Mouse (Mus musculus): ENCODE data around the gene Gnptab. TPM values are rescaled to one million over a fixed set of nuclear protein-coding genes. Genes with fewer than 3 reads are reported as not detected.
"Not testable (repeated sequence)": the region's sequence is repeated elsewhere in the genome, so short reads cannot be mapped to it uniquely, and the experiment has no call there.

The Gnptab gene
- polyA plus RNA-seq, 1 experiment: 7.5 TPM

DNA sequence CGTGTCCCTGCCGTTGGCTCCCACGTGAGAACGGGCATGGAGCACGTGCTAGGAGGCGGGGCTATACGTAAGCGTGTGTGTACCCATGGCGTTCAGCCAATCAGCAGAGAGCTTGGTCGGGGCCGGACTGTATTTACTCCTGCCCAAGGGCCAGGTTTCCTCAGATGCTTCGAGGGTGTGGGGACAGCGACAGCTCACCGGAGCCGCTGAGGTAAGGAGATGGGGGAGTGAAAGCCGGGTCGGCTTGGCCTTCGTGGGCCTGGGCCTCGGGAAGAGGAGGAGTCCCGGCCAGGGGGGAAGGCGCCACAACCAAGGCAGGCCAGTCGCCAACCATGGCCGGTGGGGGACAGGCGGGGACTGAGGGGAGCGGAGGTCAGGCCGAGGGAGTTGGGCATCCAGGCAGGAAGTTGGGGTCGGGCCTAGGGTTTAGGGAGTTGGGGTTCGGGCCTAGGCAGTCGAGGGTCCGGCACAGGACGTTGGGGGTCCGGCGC lies 80.6 kb downstream of the Gnptab start, which contains the start of gene Sycp3:
Gene Sycp3, plus strand, starts transcription at position 68 of the 491 bp plus-strand sequence.
- TF ChIP-seq USF1 (IDR thresholded peaks at IDR 0.05; ENCODE audit: low read depth) (no peak), MYOD1 (IDR thresholded peaks at IDR 0.05; ENCODE audit: control insufficient read depth, insufficient read length, low read depth) (no peak), MYOG (IDR thresholded peaks at IDR 0.05; ENCODE audit: control insufficient read depth, extremely low read depth, insufficient read length) (no peak)
- H3ac ChIP-seq (ENCODE audit: control insufficient read depth, insufficient read length, low read depth): no peak within 1 kb of the TSS
- no peaks in the 10 kb centered on the region for H3K27me3 ChIP-seq (ENCODE audit: control insufficient read depth, insufficient read depth, insufficient read length)
- H3K36me3 ChIP-seq (ENCODE audit: control insufficient read depth, insufficient read depth): no peaks in the 10 kb centered on the region
- no peak within 1 kb of the TSS for H3K4me3 ChIP-seq (ENCODE audit: insufficient read depth, poor library complexity, severe bottlenecking)
- H3K79me3 ChIP-seq (ENCODE audit: low read depth): no peaks in the 10 kb centered on the region
- no peaks in the 10 kb centered on the region for H3K79me2 ChIP-seq (ENCODE audit: control insufficient read depth, insufficient read depth)

DNA sequence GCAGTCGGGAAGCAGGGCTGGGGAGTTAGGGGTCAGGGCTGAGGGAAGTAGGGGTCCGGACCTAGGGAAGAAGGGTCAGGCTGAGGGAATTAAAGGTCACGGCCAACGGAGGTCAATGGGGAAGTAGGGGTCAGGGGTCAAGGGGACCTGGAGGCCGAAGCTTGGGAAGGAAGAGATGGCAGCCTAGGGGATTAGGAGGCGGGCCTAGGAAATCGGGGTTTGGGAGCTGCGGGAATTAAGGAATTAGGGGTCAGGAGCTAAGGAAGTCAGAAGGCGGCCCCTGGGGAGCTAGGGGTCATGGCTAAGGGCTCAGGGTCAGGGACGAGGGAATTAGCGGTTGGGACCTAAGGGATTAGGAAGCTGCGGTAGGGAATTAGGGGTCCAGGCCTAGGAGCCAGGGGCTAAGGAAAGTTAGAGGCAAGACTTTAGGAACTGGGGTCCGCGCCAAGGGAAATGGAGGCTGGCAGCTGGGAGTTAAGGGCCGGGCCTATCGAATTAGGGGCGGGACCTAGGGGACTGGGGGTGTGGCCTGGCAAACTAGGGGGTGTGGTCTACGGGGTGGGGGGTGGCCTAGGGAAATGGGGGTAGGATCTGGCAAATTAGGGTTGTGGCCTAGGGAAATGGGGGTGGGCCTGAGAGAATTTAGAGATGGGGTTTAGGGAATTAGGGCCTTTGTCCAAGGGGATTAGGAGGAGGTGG lies 81.3 kb downstream of the Gnptab start:
- no peak overlapping the region for H3K4me3 ChIP-seq (ENCODE audit: insufficient read depth, poor library complexity, severe bottlenecking)
- no peaks in the 10 kb centered on the region for H3K27me3 ChIP-seq (ENCODE audit: control insufficient read depth, insufficient read depth, insufficient read length)
- TF ChIP-seq MYOD1 (IDR thresholded peaks at IDR 0.05; ENCODE audit: control insufficient read depth, insufficient read length, low read depth) (no peak), USF1 (IDR thresholded peaks at IDR 0.05; ENCODE audit: low read depth) (no peak), CEBPB (IDR thresholded peaks at IDR 0.05; ENCODE audit: low read depth) (no peak), CTCF (IDR thresholded peaks at IDR 0.05; ENCODE audit: control insufficient read depth, insufficient read depth, insufficient read length) (no peak), MYOG (IDR thresholded peaks at IDR 0.05; ENCODE audit: control insufficient read depth, extremely low read depth, insufficient read length) (no peak), FOSL1 (IDR thresholded peaks at IDR 0.05; ENCODE audit: insufficient read depth, low read length, poor library complexity, severe bottlenecking) (no peak), MAX (IDR thresholded peaks at IDR 0.05) (no peak)
- no peak overlapping the region for H3ac ChIP-seq (ENCODE audit: control insufficient read depth, insufficient read length, low read depth)
- no peaks in the 10 kb centered on the region for H3K79me3 ChIP-seq (ENCODE audit: low read depth)
- H3K36me3 ChIP-seq (ENCODE audit: control insufficient read depth, insufficient read depth): no peaks in the 10 kb centered on the region
- H3K79me2 ChIP-seq (ENCODE audit: control insufficient read depth, insufficient read depth): no peaks in the 10 kb centered on the region

- H3K79me3 ChIP-seq (ENCODE audit: low read depth); H3K79me2 ChIP-seq (ENCODE audit: control insufficient read depth, insufficient read depth); H3K36me3 ChIP-seq (ENCODE audit: control insufficient read depth, insufficient read depth); H3K4me3 ChIP-seq (ENCODE audit: insufficient read depth, poor library complexity, severe bottlenecking); H3K27me3 ChIP-seq (ENCODE audit: control insufficient read depth, insufficient read depth, insufficient read length); H3ac ChIP-seq (ENCODE audit: control insufficient read depth, insufficient read length, low read depth): not testable (repeated sequence)
Measured at GRCm38 (mm10) chr10:88482866-88483265, 103.9 kb downstream of the Gnptab start.

DNA sequence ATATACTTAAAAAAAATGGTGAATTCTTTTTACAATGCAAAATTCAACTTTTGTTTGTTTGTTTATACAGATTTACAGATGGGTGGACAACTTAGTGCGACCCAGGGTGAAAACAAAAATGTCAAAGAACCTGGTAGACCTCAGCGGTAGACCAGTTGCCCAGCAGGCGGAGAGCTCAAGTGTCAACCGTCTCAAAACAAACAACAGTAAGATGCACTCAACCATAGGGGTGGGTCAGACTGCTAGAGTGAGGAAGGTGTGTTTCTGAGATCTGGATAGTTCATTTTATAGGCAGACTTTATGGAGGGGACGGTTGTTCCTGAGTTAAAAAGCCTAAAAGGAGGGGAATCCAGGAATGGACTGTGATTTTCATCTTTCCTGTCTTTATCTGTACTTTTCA lies 109.7 kb downstream of the Gnptab start:
- H3ac ChIP-seq (ENCODE audit: control insufficient read depth, insufficient read length, low read depth): no peak overlapping the region
- TF ChIP-seq CEBPB (IDR thresholded peaks at IDR 0.05; ENCODE audit: low read depth): no peak
- TF ChIP-seq MYOG (IDR thresholded peaks at IDR 0.05; ENCODE audit: control insufficient read depth, extremely low read depth, insufficient read length): no peak
- no peak for TF ChIP-seq USF1 (IDR thresholded peaks at IDR 0.05; ENCODE audit: low read depth)
- no peak for TF ChIP-seq FOSL1 (IDR thresholded peaks at IDR 0.05; ENCODE audit: insufficient read depth, low read length, poor library complexity, severe bottlenecking)
- TF ChIP-seq MYOD1 (IDR thresholded peaks at IDR 0.05; ENCODE audit: control insufficient read depth, insufficient read length, low read depth): no peak
- no peak for TF ChIP-seq CTCF (IDR thresholded peaks at IDR 0.05; ENCODE audit: control insufficient read depth, insufficient read depth, insufficient read length)
- TF ChIP-seq MAX (IDR thresholded peaks at IDR 0.05): no peak
- no peaks in the 10 kb centered on the region for H3K79me2 ChIP-seq (ENCODE audit: control insufficient read depth, insufficient read depth)
- no peaks in the 10 kb centered on the region for H3K79me3 ChIP-seq (ENCODE audit: low read depth)
- no peak overlapping the region for H3K4me3 ChIP-seq (ENCODE audit: insufficient read depth, poor library complexity, severe bottlenecking)
- no peaks in the 10 kb centered on the region for H3K27me3 ChIP-seq (ENCODE audit: control insufficient read depth, insufficient read depth, insufficient read length)
- H3K36me3 ChIP-seq (ENCODE audit: control insufficient read depth, insufficient read depth): no peaks in the 10 kb centered on the region

DNA sequence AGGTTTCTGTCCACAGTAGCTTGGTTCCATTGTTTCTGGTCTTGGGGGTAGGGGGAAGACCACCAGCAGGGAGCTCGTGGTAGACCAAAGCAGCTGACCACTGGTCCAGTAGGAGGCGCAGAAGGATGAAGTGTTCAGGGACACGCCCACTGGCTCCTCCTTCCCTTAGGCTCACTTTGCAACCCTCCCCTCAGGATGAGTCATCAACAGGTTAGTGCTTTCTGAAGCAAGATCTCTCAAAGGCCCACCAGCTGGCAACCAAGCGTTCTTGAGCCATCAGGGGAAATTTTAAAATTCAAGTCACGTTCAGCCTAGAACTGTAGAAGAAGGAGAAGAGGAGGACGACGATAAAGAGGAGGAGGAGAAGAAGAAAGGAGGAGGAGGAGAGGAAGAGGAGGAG lies 112.7 kb downstream of the Gnptab start:
- no peaks in the 10 kb centered on the region for H3K27me3 ChIP-seq (ENCODE audit: control insufficient read depth, insufficient read depth, insufficient read length)
- no peaks in the 10 kb centered on the region for H3K36me3 ChIP-seq (ENCODE audit: control insufficient read depth, insufficient read depth)
- no peak overlapping the region for H3ac ChIP-seq (ENCODE audit: control insufficient read depth, insufficient read length, low read depth)
- no peak overlapping the region for H3K4me3 ChIP-seq (ENCODE audit: insufficient read depth, poor library complexity, severe bottlenecking)
- TF ChIP-seq MAX (IDR thresholded peaks at IDR 0.05) (no peak), CEBPB (IDR thresholded peaks at IDR 0.05; ENCODE audit: low read depth) (no peak), USF1 (IDR thresholded peaks at IDR 0.05; ENCODE audit: low read depth) (no peak), CTCF (IDR thresholded peaks at IDR 0.05; ENCODE audit: control insufficient read depth, insufficient read depth, insufficient read length) (no peak), MYOD1 (IDR thresholded peaks at IDR 0.05; ENCODE audit: control insufficient read depth, insufficient read length, low read depth) (no peak), MYOG (IDR thresholded peaks at IDR 0.05; ENCODE audit: control insufficient read depth, extremely low read depth, insufficient read length) (no peak), FOSL1 (IDR thresholded peaks at IDR 0.05; ENCODE audit: insufficient read depth, low read length, poor library complexity, severe bottlenecking) (no peak)
- H3K79me3 ChIP-seq (ENCODE audit: low read depth): no peaks in the 10 kb centered on the region
- H3K79me2 ChIP-seq (ENCODE audit: control insufficient read depth, insufficient read depth): no peaks in the 10 kb centered on the region

- Histone ChIP-seq H3K79me2 (ENCODE audit: control insufficient read depth, insufficient read depth) (no peaks in the 10 kb centered on the region), H3K36me3 (ENCODE audit: control insufficient read depth, insufficient read depth) (no peaks in the 10 kb centered on the region), H3K4me3 (ENCODE audit: insufficient read depth, poor library complexity, severe bottlenecking) (no peak overlapping the region), H3ac (ENCODE audit: control insufficient read depth, insufficient read length, low read depth) (no peak overlapping the region), H3K27me3 (ENCODE audit: control insufficient read depth, insufficient read depth, insufficient read length) (no peaks in the 10 kb centered on the region), H3K79me3 (ENCODE audit: low read depth) (no peaks in the 10 kb centered on the region)
- TF ChIP-seq CEBPB (IDR thresholded peaks at IDR 0.05; ENCODE audit: low read depth) (no peak), MYOG (IDR thresholded peaks at IDR 0.05; ENCODE audit: control insufficient read depth, extremely low read depth, insufficient read length) (no peak), USF1 (IDR thresholded peaks at IDR 0.05; ENCODE audit: low read depth) (no peak), FOSL1 (IDR thresholded peaks at IDR 0.05; ENCODE audit: insufficient read depth, low read length, poor library complexity, severe bottlenecking) (no peak), MYOD1 (IDR thresholded peaks at IDR 0.05; ENCODE audit: control insufficient read depth, insufficient read length, low read depth) (no peak), MAX (IDR thresholded peaks at IDR 0.05) (no peak), CTCF (IDR thresholded peaks at IDR 0.05; ENCODE audit: control insufficient read depth, insufficient read depth, insufficient read length) (no peak)
Measured at GRCm38 (mm10) chr10:88492658-88493057, 113.7 kb downstream of the Gnptab start.
